Mouse (Mus musculus) G1E (cell line): Measurements from ENCODE around the gene Rcsd1.

Source experiments
- CTCF ChIP-seq: IDR thresholded peaks from 2 replicates; pipeline ENCODE4 v1.5.1; 2012; ENCODE audit warnings: low read depth, low read length, inconsistent platforms, mixed read lengths
- POLR2AphosphoS5 ChIP-seq: IDR thresholded peaks from 2 replicates; pipeline ENCODE4 v1.6.1; 2012; ENCODE audit warnings: low read depth, low read length, inconsistent platforms; ENCODE audit not compliant: insufficient replicate concordance
- TAL1 ChIP-seq: conservative IDR thresholded peaks from 2 replicates; pipeline ENCODE4 v1.6.1; 2012; ENCODE audit warnings: low read depth, low read length, inconsistent platforms, mixed read lengths

GRCm38 (mm10) chr1:165726986-165727385 lies 17.4 kb upstream of the Rcsd1 start:
- TF ChIP-seq CTCF = no peak
- TF ChIP-seq TAL1 = no peak
- TF ChIP-seq POLR2AphosphoS5 = no peak
